Mouse (Mus musculus) macrophage (primary cell): ENCODE data around the gene Slc38a2. TPM values are rescaled to one million over a fixed set of nuclear protein-coding genes. Genes with fewer than 3 reads are reported as not detected.
A peak's percentile ranks its signal among the peaks of the same experiment; 100 is the strongest.

Source experiments
- H3K27ac ChIP-seq: fragments of 350-480 bp; formaldehyde crosslinking; 2 replicates; pipeline ENCODE4 v1.9.0; 2021
- H3K36me3 ChIP-seq: fragments of 350-480 bp; formaldehyde crosslinking; 2 replicates; pipeline ENCODE4 v1.9.0; 2021; ENCODE audit errors: inconsistent target
- H3K4me3 ChIP-seq: fragments of 350-480 bp; formaldehyde crosslinking; 2 replicates; pipeline ENCODE4 v1.9.0; 2021; ENCODE audit errors: inconsistent target
- H3K79me2 ChIP-seq: fragments of 350-480 bp; formaldehyde crosslinking; 2 replicates; pipeline ENCODE4 v1.9.0; 2021; ENCODE audit errors: inconsistent target
- WGBS: methylation state at CpG from one replicate; pipeline ENCODE4 v1.1.7; 2026; ENCODE audit warnings: inconsistent platforms; ENCODE audit not compliant: missing documents; 5-methylcytosine and 5-hydroxymethylcytosine counted together
- polyA plus RNA-seq: library from polyadenylated mRNA; stranded (reverse); fragments of 250-400 nt; gene quantifications from 3 replicates; pipeline ENCODE4 v1.2.4, GENCODE M21; 2018; ENCODE audit warnings: inconsistent platforms

Gene Slc38a2
- polyA plus RNA-seq, 1 experiment from 2014 or later = 7.9 TPM

- H3K36me3 ChIP-seq = no peaks in the 10 kb centered on the region
- H3K4me3 ChIP-seq = peak within 1 kb of the TSS; percentile 91
- WGBS = under 1% methylated on average over 58 of the region's 70 CpGs
- H3K79me2 ChIP-seq = peaks cover 42% of the 10 kb centered on the region
- peak within 1 kb of the TSS; percentile 84 for H3K27ac ChIP-seq
Measured at GRCm38 (mm10) chr15:96642436-96643405, 56.8 kb downstream of the Slc38a2 start, which contains the start of gene Slc38a1. Slc38a1 (minus strand) TSS chr15:96642913.

GRCm38 (mm10) chr15:96641821-96642435 is 57.6 kb downstream of the Slc38a2 start:
- no peaks in the 10 kb centered on the region for H3K36me3 ChIP-seq
- peaks cover 50% of the 10 kb centered on the region for H3K79me2 ChIP-seq
- under 1% methylated on average over 31 of the region's 31 CpGs for WGBS
- H3K27ac ChIP-seq = peak overlapping the region; percentile 84
- H3K4me3 ChIP-seq = peak overlapping the region; percentile 91

GRCm38 (mm10) chr15:96641111-96641820 is 58.3 kb downstream of the Slc38a2 start:
- peaks cover 56% of the 10 kb centered on the region for H3K79me2 ChIP-seq
- H3K4me3 ChIP-seq = peak overlapping the region; percentile 91
- H3K27ac ChIP-seq = peak overlapping the region; percentile 84
- WGBS = under 1% methylated on average over 63 of the region's 63 CpGs
- H3K36me3 ChIP-seq = no peaks in the 10 kb centered on the region

GRCm38 (mm10) chr15:96640291-96640985 is 59.1 kb downstream of the Slc38a2 start:
- Histone ChIP-seq H3K27ac (peak overlapping the region; percentile 84), H3K4me3 (peak overlapping the region; percentile 91)
- WGBS = 20% methylated on average over 15 of the region's 16 CpGs

GRCm38 (mm10) chr15:96639630-96640029 is 59.9 kb downstream of the Slc38a2 start:
- Histone ChIP-seq H3K4me3 (no peak overlapping the region), H3K27ac (no peak overlapping the region), H3K79me2 (peaks cover 73% of the 10 kb centered on the region), H3K36me3 (no peaks in the 10 kb centered on the region)
- 94% methylated on average over 8 of the region's 8 CpGs for WGBS

More at GRCm38 (mm10) chr15:96640291-96640985, 59.1 kb downstream of the Slc38a2 start:
- Histone ChIP-seq H3K79me2 (peaks cover 65% of the 10 kb centered on the region), H3K36me3 (no peaks in the 10 kb centered on the region)

GRCm38 (mm10) chr15:96638656-96639055 is 60.9 kb downstream of the Slc38a2 start:
- Histone ChIP-seq H3K4me3 (peak overlapping the region; percentile 11; the same call in 1 of the 2 replicates), H3K79me2 (peaks cover 82% of the 10 kb centered on the region), H3K36me3 (no peaks in the 10 kb centered on the region), H3K27ac (peak overlapping the region; percentile 55)
- 61% methylated on average over 2 of the region's 2 CpGs for WGBS

- Histone ChIP-seq H3K4me3 (peak overlapping the region; percentile 11; the same call in 1 of the 2 replicates), H3K27ac (peak overlapping the region; percentile 55)
Measured at GRCm38 (mm10) chr15:96638173-96638572, 61.4 kb downstream of the Slc38a2 start.

More at GRCm38 (mm10) chr15:96638173-96638572, 61.4 kb downstream of the Slc38a2 start:
- WGBS = 12% methylated on average over 10 of the region's 10 CpGs
- Histone ChIP-seq H3K79me2 (peaks cover 87% of the 10 kb centered on the region), H3K36me3 (no peaks in the 10 kb centered on the region)

Other genes with a start within 250 kb of the Slc38a2 start
- 46.8 to 54.9 TPM (median 51.0 TPM) in 3 replicates for gene Scaf11, start 238.9 kb downstream of the Slc38a2 start, polyA plus RNA-seq
- 34.2 to 43.0 TPM (median 36.4 TPM) in 3 replicates for gene Slc38a1, start 56.8 kb downstream of the Slc38a2 start, polyA plus RNA-seq